Mouse (Mus musculus) ES-Bruce4 (cell line): ENCODE measurements at regions not wholly inside any gene's neighbourhood (a gene's known extent, or its start where the extent isn't known, plus 50 kb on each side); places are given as distances from the start of the nearest gene placed in this dataset.

Experiments used
- CTCF ChIP-seq: IDR thresholded peaks from one replicate; pipeline ENCODE4 v1.8.1; 2011; ENCODE audit warnings: low read depth, low read length
- EP300 ChIP-seq: IDR thresholded peaks from 2 replicates; pipeline ENCODE4 v1.6.1; 2011; ENCODE audit warnings: low read depth, low read length; ENCODE audit not compliant: insufficient read depth
- POLR2A ChIP-seq: IDR thresholded peaks from one replicate; pipeline ENCODE4 v1.8.1; 2011; ENCODE audit warnings: low read length; ENCODE audit not compliant: insufficient read depth

DNA sequence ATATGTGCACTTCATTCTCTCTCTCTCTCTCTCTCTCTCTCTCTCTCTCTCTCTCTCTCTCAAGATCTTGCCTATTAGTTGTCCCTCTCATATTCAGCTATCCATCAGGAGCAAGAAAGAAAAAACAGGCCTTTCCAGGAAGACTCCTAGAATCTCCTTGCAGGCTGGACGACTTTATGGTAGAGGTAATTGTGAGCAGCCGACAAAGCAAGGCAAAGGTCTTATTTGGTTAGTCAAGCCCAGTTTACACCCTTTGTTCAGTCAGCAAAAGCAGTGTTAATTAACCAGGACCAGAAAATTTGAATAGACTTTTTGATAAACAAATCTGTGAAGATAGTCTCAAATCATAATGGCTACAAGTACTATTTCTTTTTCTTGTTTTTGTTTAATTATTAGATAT lies 57.4 kb downstream of the Zfp36l1 start:
- TF ChIP-seq EP300 (no peak), POLR2A (no peak), CTCF (no peak)
